Mouse (Mus musculus): ENCODE data around the gene Mrgprf.

The Mrgprf gene

DNA sequence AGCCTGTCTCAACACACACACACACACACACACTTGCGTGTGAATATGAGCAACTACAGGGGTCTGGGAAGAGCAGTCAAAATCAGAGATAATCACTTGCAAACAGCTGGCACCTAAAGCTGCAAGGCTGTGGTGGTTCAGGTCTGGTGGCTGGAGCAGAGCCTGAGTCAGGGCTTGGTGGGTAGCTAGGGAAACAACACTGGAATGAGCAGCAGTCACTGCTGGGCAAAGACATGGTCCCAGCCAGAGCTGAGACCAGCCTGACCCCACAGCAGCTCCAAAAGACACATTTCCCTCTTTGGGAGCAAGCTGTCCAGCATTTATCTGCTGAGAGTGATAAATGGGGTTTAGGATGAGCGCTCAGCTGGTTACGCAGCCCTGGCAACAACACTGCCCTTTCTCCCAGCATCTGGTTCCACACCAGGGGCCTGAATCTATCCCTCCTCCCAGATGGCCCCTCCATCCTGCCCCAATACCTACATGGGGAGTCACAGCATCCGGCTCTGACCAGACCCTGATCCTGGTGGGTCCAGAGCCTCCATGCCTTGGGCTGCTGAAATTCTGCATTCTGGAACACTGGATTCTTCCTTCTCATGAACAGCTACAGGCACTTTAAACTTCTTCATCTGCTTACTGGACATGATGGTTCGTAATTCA lies 39.7 kb downstream of the Mrgprf start:
- DNase-seq, result no peak

Measured in kidney, adult 9 months (tissue).